Mouse (Mus musculus) liver, embryonic 14.5 days (tissue): Measurements from ENCODE around the gene Lancl1. TPM values are rescaled to one million over a fixed set of nuclear protein-coding genes. Genes with fewer than 3 reads are reported as not detected.

Experiments used
- ATAC-seq: fragments of 200-750 bp; cut with Nextera tagmentation; 2 replicates; pipeline ENCODE4 v1.8.0; 2017; ENCODE audit warnings: moderate number of reproducible peaks, mild to moderate bottlenecking, moderate library complexity; ENCODE audit not compliant: insufficient read depth
- DNase-seq, 3 experiments: peaks; one replicate each; pipeline ENCODE4 v3.0.0-alpha.2; 2012 to 2013; ENCODE audit warnings: low read depth in 3 of 3, low spot score in 3 of 3
- H3K27ac ChIP-seq: fragments of 300-500 bp; sonication (generic); 2 replicates; pipeline ENCODE4 v1.5.1; 2014; ENCODE audit warnings: moderate library complexity, mild to moderate bottlenecking, control low read depth, inconsistent platforms
- H3K27me3 ChIP-seq: fragments of 300-500 bp; sonication (generic); 2 replicates; pipeline ENCODE4 v1.6.1; 2014; ENCODE audit warnings: mild to moderate bottlenecking, low read length, moderate library complexity; ENCODE audit not compliant: control insufficient read depth, insufficient read depth
- H3K36me3 ChIP-seq: fragments of 300-500 bp; sonication (generic); replicated peaks from 2 replicates; pipeline ENCODE4 v1.6.1; 2014; ENCODE audit warnings: low read depth; ENCODE audit not compliant: control insufficient read depth, insufficient read depth
- H3K4me1 ChIP-seq, 2 experiments: fragments of 200-500 bp in 1 of 2; fragments of 300-500 bp in 1 of 2; sonication (generic) in 1 of 2; replicated peaks; 2 replicates each; pipeline ENCODE4 v1.6.1; 2012 to 2014; ENCODE audit warnings: antibody characterized with exemption in 1 of 2, inconsistent platforms in 1 of 2, low read length in 1 of 2; ENCODE audit not compliant: control insufficient read depth in 2 of 2, insufficient read depth in 2 of 2
- H3K4me2 ChIP-seq: fragments of 300-500 bp; sonication (generic); 2 replicates; pipeline ENCODE4 v1.6.1; 2014; ENCODE audit warnings: low read depth, mild to moderate bottlenecking, control low read depth, moderate library complexity
- H3K4me3 ChIP-seq, 2 experiments: fragments of 200-500 bp in 1 of 2; fragments of 300-500 bp in 1 of 2; sonication (generic) in 1 of 2; 2 replicates each; pipeline ENCODE4 v1.5.1; 2012 to 2014; ENCODE audit warnings: low read depth in 2 of 2, low read length in 2 of 2, mild to moderate bottlenecking in 2 of 2, control low read depth in 1 of 2, inconsistent platforms in 1 of 2, moderate library complexity in 1 of 2; ENCODE audit not compliant: insufficient read depth in 1 of 2
- H3K9ac ChIP-seq: fragments of 300-500 bp; sonication (generic); replicated peaks from 2 replicates; pipeline ENCODE4 v1.6.1; 2014; ENCODE audit warnings: mild to moderate bottlenecking, control low read depth, moderate library complexity
- H3K9me3 ChIP-seq: fragments of 300-500 bp; sonication (generic); 2 replicates; pipeline ENCODE4 v1.6.1; 2016; ENCODE audit warnings: low read length, mixed read lengths; ENCODE audit not compliant: control insufficient read depth
- CTCF ChIP-seq: IDR thresholded peaks from 2 replicates; pipeline ENCODE4 v1.5.1; 2016; ENCODE audit warnings: antibody characterized with exemption, low read depth, control low read depth
- EP300 ChIP-seq: IDR thresholded peaks from 2 replicates; pipeline ENCODE4 v1.6.1; 2016; ENCODE audit warnings: antibody characterized with exemption, low read depth
- WGBS: fragments of 180-500 bp; shearing (Covaris S2); extraction: QIAGEN DNeasy Blood & Tissue Kit; methylation state at CpG from one replicate; pipeline ENCODE4 v1.1.7; 2014; ENCODE audit not compliant: insufficient replicate concordance; 5-methylcytosine and 5-hydroxymethylcytosine counted together
- polyA plus RNA-seq, 2 experiments: library from polyadenylated mRNA; depleted of rRNA in 1 of 2; stranded (reverse) in 1 of 2; unstranded in 1 of 2; fragments of >200 nt; fragmentation: Nextera tagmentation in 1 of 2; extraction: Ambion mirVana in 1 of 2; gene quantifications; 2 replicates each; pipeline versions ENCODE4 v1.2.1 to v1.2.3; 2012 to 2014

Lancl1 gene
- polyA plus RNA-seq, 2 experiments, result 16.1 to 24.0 TPM

- Histone ChIP-seq H3K36me3 (no peaks in the 10 kb centered on the region), H3K9me3 (no peaks in the 10 kb centered on the region), H3K4me2 (no peak overlapping the region), H3K27me3 (no peaks in the 10 kb centered on the region), H3K27ac (no peak overlapping the region), H3K4me1 (peaks cover 2 to 6% of the 10 kb centered on the region in 2 experiments; a peak in 3 of 4 replicates), H3K4me3 (no peak overlapping the region), H3K9ac (no peak overlapping the region)
- TF ChIP-seq CTCF, result no peak
- no peak for TF ChIP-seq EP300
- 65% methylated on average over 2 of the region's 2 CpGs for WGBS
- ATAC-seq (no peak), DNase-seq (no peak)
These were observed 41.9 kb downstream of the Lancl1 start for GRCm38 (mm10) chr1:66996819-66997218.

GRCm38 (mm10) chr1:66992764-66993163, 45.9 kb downstream of the Lancl1 start:
- no peak overlapping the region for H3K4me2 ChIP-seq
- DNase-seq, result peak in 1 of 3 experiments; percentile 19

GRCm38 (mm10) chr1:66987558-66988190, 51.0 kb downstream of the Lancl1 start:
- H3K9ac ChIP-seq, result no peak overlapping the region
- no peak overlapping the region for H3K4me3 ChIP-seq
- H3K4me1 ChIP-seq, result peaks cover 0 to 2% of the 10 kb centered on the region in 2 experiments; a peak in 1 of 4 replicates
- ATAC-seq (peak; percentile 41; the same call in 1 of the 2 replicates), DNase-seq (peak in 1 of 3 experiments; percentile 9)
- H3K9me3 ChIP-seq, result no peaks in the 10 kb centered on the region
- no peaks in the 10 kb centered on the region for H3K36me3 ChIP-seq
- TF ChIP-seq EP300 (no peak), CTCF (no peak)
- H3K27ac ChIP-seq, result no peak overlapping the region
- H3K4me2 ChIP-seq, result peak overlapping the region; percentile 36
- 48% methylated on average over 18 of the region's 18 CpGs for whole genome bisulfite sequencing
- no peaks in the 10 kb centered on the region for H3K27me3 ChIP-seq

More at GRCm38 (mm10) chr1:66992764-66993163, 45.9 kb downstream of the Lancl1 start:
- peaks cover 0 to 3% of the 10 kb centered on the region in 2 experiments; a peak in 1 of 4 replicates for H3K4me1 ChIP-seq
- H3K9ac ChIP-seq, result no peak overlapping the region
- no peak for ATAC-seq
- H3K36me3 ChIP-seq, result no peaks in the 10 kb centered on the region
- TF ChIP-seq EP300 (no peak), CTCF (peak; percentile 31; the same call in 1 of the 2 replicates)
- H3K9me3 ChIP-seq, result no peaks in the 10 kb centered on the region
- H3K27ac ChIP-seq, result no peak overlapping the region
- no peak overlapping the region for H3K4me3 ChIP-seq
- no peaks in the 10 kb centered on the region for H3K27me3 ChIP-seq

- peaks cover 0 to 2% of the 10 kb centered on the region in 2 experiments; a peak in 1 of 4 replicates for H3K4me1 ChIP-seq
- no peaks in the 10 kb centered on the region for H3K9me3 ChIP-seq
- H3K9ac ChIP-seq, result no peak overlapping the region
- TF ChIP-seq EP300, result no peak
- TF ChIP-seq CTCF, result no peak
- ATAC-seq (no peak), DNase-seq (no peak)
- no peaks in the 10 kb centered on the region for H3K27me3 ChIP-seq
- no peak overlapping the region for H3K4me2 ChIP-seq
- H3K27ac ChIP-seq, result no peak overlapping the region
- whole genome bisulfite sequencing, result 58% methylated on average over 4 of the region's 4 CpGs
- no peak overlapping the region for H3K4me3 ChIP-seq
- no peaks in the 10 kb centered on the region for H3K36me3 ChIP-seq
These were observed 52.8 kb downstream of the Lancl1 start for GRCm38 (mm10) chr1:66985906-66986305.

GRCm38 (mm10) chr1:66985129-66985698, 53.5 kb downstream of the Lancl1 start:
- 43% methylated on average over 7 of the region's 7 CpGs for WGBS
- Histone ChIP-seq H3K27me3 (no peaks in the 10 kb centered on the region), H3K9ac (no peak overlapping the region), H3K36me3 (no peaks in the 10 kb centered on the region), H3K9me3 (no peaks in the 10 kb centered on the region), H3K4me1 (peaks cover 0 to 2% of the 10 kb centered on the region in 2 experiments; a peak in 1 of 4 replicates), H3K4me2 (no peak overlapping the region), H3K4me3 (no peak overlapping the region), H3K27ac (no peak overlapping the region)
- ATAC-seq, result no peak
- DNase-seq, result no peak
- TF ChIP-seq EP300 (no peak), CTCF (no peak)
